Mouse (Mus musculus): ENCODE measurements at regions not wholly inside any gene's neighbourhood (a gene's known extent, or its start where the extent isn't known, plus 50 kb on each side); places are given as distances from the start of the nearest gene placed in this dataset.
A peak's percentile ranks its signal among the peaks of the same experiment; 100 is the strongest.

- DNase-seq (ENCODE audit: low spot score in 2 of 2) = no peak
These were observed 116.0 kb upstream of the Smad1 start for GRCm38 (mm10) chr8:79515282-79515783.

- no peak for DNase-seq (ENCODE audit: low spot score in 2 of 2)
These were observed 115.4 kb upstream of the Smad1 start for GRCm38 (mm10) chr8:79514655-79515278.

GRCm38 (mm10) chr8:79508597-79508996 lies 109.3 kb upstream of the Smad1 start:
- no peak for DNase-seq (ENCODE audit: low spot score in 2 of 2)

GRCm38 (mm10) chr8:79505381-79505780 lies 106.1 kb upstream of the Smad1 start:
- DNase-seq (ENCODE audit: low spot score in 2 of 2) = no peak

- DNase-seq (ENCODE audit: low spot score in 2 of 2) = no peak
These were observed 104.6 kb upstream of the Smad1 start for GRCm38 (mm10) chr8:79503906-79504305.

- no peak for DNase-seq (ENCODE audit: low spot score in 2 of 2)
These were observed 102.7 kb upstream of the Smad1 start for GRCm38 (mm10) chr8:79502062-79502461.

GRCm38 (mm10) chr8:79501238-79501637 lies 101.9 kb upstream of the Smad1 start:
- DNase-seq (ENCODE audit: low spot score in 2 of 2) = no peak

- DNase-seq (ENCODE audit: low spot score in 2 of 2) = no peak
These were observed 99.9 kb upstream of the Smad1 start for GRCm38 (mm10) chr8:79499258-79499657.

GRCm38 (mm10) chr8:79498611-79499010 lies 99.3 kb upstream of the Smad1 start:
- no peak for DNase-seq (ENCODE audit: low spot score in 2 of 2)

- DNase-seq (ENCODE audit: low spot score in 2 of 2) = no peak
These were observed 91.9 kb upstream of the Smad1 start for GRCm38 (mm10) chr8:79491156-79491698.

GRCm38 (mm10) chr8:79490739-79491138 lies 91.4 kb upstream of the Smad1 start:
- no peak for DNase-seq (ENCODE audit: low spot score in 2 of 2)

GRCm38 (mm10) chr8:79488861-79489260 lies 89.5 kb upstream of the Smad1 start:
- peak in 1 of 2 experiments; percentile 39 for DNase-seq (ENCODE audit: low spot score in 2 of 2)

- no peak for DNase-seq (ENCODE audit: low spot score in 2 of 2)
These were observed 88.3 kb upstream of the Smad1 start for GRCm38 (mm10) chr8:79487597-79487996.

- no peak for DNase-seq (ENCODE audit: low spot score in 2 of 2)
These were observed 80.0 kb upstream of the Smad1 start for GRCm38 (mm10) chr8:79479326-79479725.

- no peak for DNase-seq (ENCODE audit: low spot score in 2 of 2)
These were observed 76.7 kb upstream of the Smad1 start for GRCm38 (mm10) chr8:79476012-79476411.

GRCm38 (mm10) chr8:79474679-79475078 lies 75.4 kb upstream of the Smad1 start:
- no peak for DNase-seq (ENCODE audit: low spot score in 2 of 2)

GRCm38 (mm10) chr8:79452101-79452500 lies 52.8 kb upstream of the Smad1 start:
- DNase-seq (ENCODE audit: low spot score in 2 of 2) = no peak

- DNase-seq (ENCODE audit: low spot score in 2 of 2) = no peak
These were observed 50.1 kb upstream of the Smad1 start for GRCm38 (mm10) chr8:79449453-79449852.

All from cerebellum, postnatal 4 days (tissue).